Mouse (Mus musculus) embryonic facial prominence, embryonic 14.5 days (tissue): ENCODE results near the gene Cldn19. TPM values are rescaled to one million over a fixed set of nuclear protein-coding genes. Genes with fewer than 3 reads are reported as not detected.

Experiments
- ATAC-seq: fragments of 200-750 bp; cut with Nextera tagmentation; 2 replicates; pipeline ENCODE4 v1.8.0; 2017; ENCODE audit warnings: low read depth, moderate number of reproducible peaks, moderate TSS enrichment
- DNase-seq: peaks from one replicate; pipeline ENCODE4 v3.0.0-alpha.2; 2015; ENCODE audit warnings: low spot score
- H3K27ac ChIP-seq: fragments of 300-500 bp; sonication (generic); replicated peaks from 2 replicates; pipeline ENCODE4 v1.5.1; 2014; ENCODE audit warnings: low read depth, mild to moderate bottlenecking, low read length, moderate library complexity
- H3K27me3 ChIP-seq: fragments of 300-500 bp; sonication (generic); replicated peaks from 2 replicates; pipeline ENCODE4 v1.6.1; 2014; ENCODE audit warnings: low read length; ENCODE audit not compliant: control insufficient read depth, insufficient read depth
- H3K36me3 ChIP-seq: fragments of 300-500 bp; sonication (generic); 2 replicates; pipeline ENCODE4 v1.6.1; 2014; ENCODE audit warnings: low read length, mixed read lengths; ENCODE audit not compliant: control insufficient read depth, insufficient read depth
- H3K4me1 ChIP-seq: fragments of 300-500 bp; sonication (generic); 2 replicates; pipeline ENCODE4 v1.6.1; 2014; ENCODE audit warnings: antibody characterized with exemption, low read length; ENCODE audit not compliant: control insufficient read depth, insufficient read depth
- H3K4me2 ChIP-seq: fragments of 300-500 bp; sonication (generic); 2 replicates; pipeline ENCODE4 v1.6.1; 2014; ENCODE audit warnings: low read depth, mild to moderate bottlenecking, low read length, moderate library complexity, mixed read lengths
- H3K4me3 ChIP-seq: fragments of 300-500 bp; sonication (generic); 2 replicates; pipeline ENCODE4 v1.5.1; 2014; ENCODE audit warnings: low read depth, mild to moderate bottlenecking, low read length
- H3K9ac ChIP-seq: fragments of 300-500 bp; sonication (generic); 2 replicates; pipeline ENCODE4 v1.6.1; 2014; ENCODE audit warnings: low read depth, mild to moderate bottlenecking, low read length, moderate library complexity, mixed read lengths
- H3K9me3 ChIP-seq: fragments of 300-500 bp; sonication (generic); 2 replicates; pipeline ENCODE4 v1.6.1; 2016; ENCODE audit warnings: low read length; ENCODE audit not compliant: control insufficient read depth
- WGBS: fragments of 180-500 bp; shearing (Covaris S2); extraction: QIAGEN DNeasy Blood & Tissue Kit; methylation state at CpG from one replicate; pipeline ENCODE4 v1.1.7; 2014; 5-methylcytosine and 5-hydroxymethylcytosine counted together
- polyA plus RNA-seq: library from polyadenylated mRNA; unstranded; fragments of >200 nt; fragmentation: Nextera tagmentation; extraction: Ambion mirVana; gene quantifications from 2 replicates; pipeline ENCODE4 v1.2.1, GENCODE M21; 2014

The Cldn19 gene
- polyA plus RNA-seq, 1 experiment from 2014 or later, result 0.19 TPM

GRCm38 (mm10) chr4:119233256-119233901, 21.8 kb upstream of the Cldn19 start:
- peak; percentile 50 for ATAC-seq
- H3K9ac ChIP-seq, result peak overlapping the region; percentile 91
- H3K4me2 ChIP-seq, result peak overlapping the region; percentile 72
- H3K4me1 ChIP-seq, result peaks cover 11% of the 10 kb centered on the region
- H3K27me3 ChIP-seq, result no peaks in the 10 kb centered on the region
- H3K4me3 ChIP-seq, result peak overlapping the region; percentile 95
- peak overlapping the region; percentile 70 for H3K27ac ChIP-seq
- peaks cover 36% of the 10 kb centered on the region for H3K36me3 ChIP-seq
- peak; percentile 94 for DNase-seq
- no peaks in the 10 kb centered on the region for H3K9me3 ChIP-seq
- 0% methylated on average over 31 of the region's 36 CpGs for WGBS

- no peak for DNase-seq
- WGBS, result 59% methylated on average over 3 of the region's 3 CpGs
- Histone ChIP-seq H3K4me3 (peak overlapping the region; percentile 95), H3K9me3 (no peaks in the 10 kb centered on the region), H3K9ac (peak overlapping the region; percentile 91), H3K4me1 (peaks cover 11% of the 10 kb centered on the region), H3K27me3 (no peaks in the 10 kb centered on the region), H3K36me3 (peaks cover 37% of the 10 kb centered on the region), H3K4me2 (peak overlapping the region; percentile 72), H3K27ac (peak overlapping the region; percentile 70; the same call in 1 of the 2 replicates)
- ATAC-seq, result no peak
These were observed 20.9 kb upstream of the Cldn19 start for GRCm38 (mm10) chr4:119234348-119234747.

- Histone ChIP-seq H3K4me2 (no peak overlapping the region), H3K36me3 (peaks cover 78% of the 10 kb centered on the region), H3K4me3 (no peak overlapping the region), H3K27ac (no peak overlapping the region), H3K27me3 (no peaks in the 10 kb centered on the region), H3K4me1 (peaks cover 4% of the 10 kb centered on the region; the same call in 1 of the 2 replicates), H3K9me3 (no peaks in the 10 kb centered on the region), H3K9ac (no peak overlapping the region)
- DNase-seq (no peak), ATAC-seq (no peak)
- 69% methylated on average over 3 of the region's 3 CpGs for WGBS
These were observed 16.6 kb upstream of the Cldn19 start for GRCm38 (mm10) chr4:119238661-119239060.

DNA sequence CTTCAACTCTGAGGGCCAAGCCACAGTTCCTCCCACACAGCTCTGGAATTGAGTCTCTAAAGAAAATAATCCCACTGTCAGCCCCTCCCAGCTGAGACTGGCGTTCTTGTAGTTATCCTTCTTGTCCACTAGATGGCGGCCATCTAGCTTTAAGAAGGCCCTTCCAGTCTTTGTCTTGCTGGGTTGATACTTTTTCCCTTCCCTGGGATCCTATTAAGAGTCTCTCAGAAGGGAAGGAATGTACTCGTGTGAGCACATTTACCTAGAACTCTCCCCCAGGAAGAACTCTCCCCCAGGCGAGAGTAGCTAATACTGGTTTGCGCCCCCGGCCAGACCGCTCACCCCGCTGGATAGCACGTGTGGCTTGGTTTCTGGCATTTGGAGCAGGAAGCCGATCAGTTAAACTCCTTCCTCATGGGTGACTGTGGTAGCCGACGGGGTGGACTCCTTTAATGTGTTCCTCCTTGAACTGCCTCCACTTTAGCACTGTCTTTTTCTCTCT, 16.0 kb upstream of the Cldn19 start:
- Histone ChIP-seq H3K4me1 (peaks cover 4% of the 10 kb centered on the region; the same call in 1 of the 2 replicates), H3K9me3 (no peaks in the 10 kb centered on the region), H3K4me3 (peak overlapping the region; percentile 14; the same call in 1 of the 2 replicates), H3K27me3 (no peaks in the 10 kb centered on the region), H3K27ac (peak overlapping the region; percentile 73; the same call in 1 of the 2 replicates), H3K36me3 (peaks cover 83% of the 10 kb centered on the region), H3K4me2 (peak overlapping the region; percentile 27; the same call in 1 of the 2 replicates), H3K9ac (peak overlapping the region; percentile 56; the same call in 1 of the 2 replicates)
- 41% methylated on average over 12 of the region's 12 CpGs for WGBS
- ATAC-seq (peak; percentile 76), DNase-seq (peak; percentile 91)

- no peak overlapping the region for H3K27ac ChIP-seq
- H3K4me1 ChIP-seq, result no peaks in the 10 kb centered on the region
- WGBS, result 89% methylated on average over 14 of the region's 14 CpGs
- no peaks in the 10 kb centered on the region for H3K9me3 ChIP-seq
- H3K36me3 ChIP-seq, result peaks cover 91% of the 10 kb centered on the region
- no peaks in the 10 kb centered on the region for H3K27me3 ChIP-seq
- H3K9ac ChIP-seq, result no peak overlapping the region
- H3K4me2 ChIP-seq, result no peak overlapping the region
- DNase-seq (no peak), ATAC-seq (no peak)
- H3K4me3 ChIP-seq, result no peak overlapping the region
These were observed 13.6 kb upstream of the Cldn19 start for GRCm38 (mm10) chr4:119241664-119242063.

DNA sequence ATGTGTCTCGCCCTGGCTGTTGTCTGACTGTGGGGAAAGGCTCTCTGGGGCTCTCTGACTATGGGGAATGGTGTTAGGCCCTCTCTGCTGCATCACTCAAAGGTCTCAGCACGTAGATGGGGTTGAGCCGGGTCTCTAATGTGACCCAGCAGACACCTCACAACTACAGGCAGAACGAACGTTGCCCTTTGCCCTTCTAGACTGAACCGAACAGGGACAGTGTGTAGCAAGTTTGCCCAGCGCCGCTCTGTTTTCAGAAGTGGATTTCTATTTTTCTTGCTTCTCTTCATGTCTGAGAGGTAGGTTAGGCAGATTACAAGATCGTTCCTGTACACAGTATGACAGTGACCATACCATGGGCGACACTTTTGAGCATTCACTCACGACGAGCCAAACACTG, 12.6 kb upstream of the Cldn19 start:
- Histone ChIP-seq H3K4me3 (no peak overlapping the region), H3K9me3 (no peaks in the 10 kb centered on the region), H3K4me2 (no peak overlapping the region), H3K4me1 (no peaks in the 10 kb centered on the region), H3K36me3 (peaks cover 87% of the 10 kb centered on the region), H3K27ac (no peak overlapping the region), H3K27me3 (no peaks in the 10 kb centered on the region), H3K9ac (no peak overlapping the region)
- DNase-seq (no peak), ATAC-seq (no peak)
- WGBS, result 89% methylated on average over 12 of the region's 12 CpGs

- no peak overlapping the region for H3K27ac ChIP-seq
- 86% methylated on average over 22 of the region's 22 CpGs for WGBS
- no peaks in the 10 kb centered on the region for H3K4me1 ChIP-seq
- H3K9ac ChIP-seq, result no peak overlapping the region
- H3K36me3 ChIP-seq, result peaks cover 83% of the 10 kb centered on the region
- DNase-seq, result no peak
- H3K4me3 ChIP-seq, result no peak overlapping the region
- H3K9me3 ChIP-seq, result no peaks in the 10 kb centered on the region
- no peak overlapping the region for H3K4me2 ChIP-seq
- no peaks in the 10 kb centered on the region for H3K27me3 ChIP-seq
- ATAC-seq, result no peak
These were observed 10.6 kb upstream of the Cldn19 start for GRCm38 (mm10) chr4:119244468-119245240.

- Histone ChIP-seq H3K27ac (no peak overlapping the region), H3K4me3 (no peak overlapping the region), H3K9ac (no peak overlapping the region), H3K4me1 (no peaks in the 10 kb centered on the region), H3K36me3 (peaks cover 76% of the 10 kb centered on the region), H3K9me3 (no peaks in the 10 kb centered on the region), H3K27me3 (no peaks in the 10 kb centered on the region), H3K4me2 (no peak overlapping the region)
- 75% methylated on average over 7 of the region's 7 CpGs for WGBS
- ATAC-seq (no peak; the same call in 1 of the 2 replicates), DNase-seq (peak; percentile 36)
These were observed 9.7 kb upstream of the Cldn19 start for GRCm38 (mm10) chr4:119245556-119245955.
